Mouse (Mus musculus) layer of hippocampus, postnatal 14 days (tissue): ENCODE measurements around the gene Slc7a9. TPM values are rescaled to one million over a fixed set of nuclear protein-coding genes. Genes with fewer than 3 reads are reported as not detected.

ENCODE experiments used
- total RNA-seq, 2 experiments: library from RNA; stranded (reverse); gene quantifications; 2 replicates each; pipeline ENCODE4 v1.2.3; 2021

Slc7a9 gene
- total RNA-seq, 2 experiments from 2014 or later, result not detected

Other genes starting within 250 kb of the Slc7a9 start
- gene Lrp3, start 233.3 kb upstream of the Slc7a9 start, total RNA-seq, result 10 to 100 TPM; 75.0 to 75.7 TPM
- 10 to 100 TPM; 24.3 to 25.9 TPM for gene Gpatch1, start 130.4 kb upstream of the Slc7a9 start, total RNA-seq
- gene Rhpn2, start 114.6 kb upstream of the Slc7a9 start, total RNA-seq, result 1 to 10 TPM; 2.8 to 3.8 TPM
- gene Faap24, start 52.0 kb upstream of the Slc7a9 start, total RNA-seq, result 1 to 10 TPM; 7.1 to 7.2 TPM
- 10 to 100 TPM; 19.4 to 20.5 TPM for gene Cep89, start 51.8 kb upstream of the Slc7a9 start, total RNA-seq
- gene Tdrd12, start 88.9 kb downstream of the Slc7a9 start, total RNA-seq, result 1 to 10 TPM in 1 of 2 experiments, under 1 TPM in 1; 0.46 to 1.3 TPM
- 10 to 100 TPM; 72.3 to 72.4 TPM for gene Nudt19, start 107.5 kb downstream of the Slc7a9 start, total RNA-seq
- gene Rgs9bp, start 136.8 kb downstream of the Slc7a9 start, total RNA-seq, result under 1 TPM; 0.51 to 0.52 TPM
- 10 to 100 TPM; 42.8 to 46.7 TPM for gene Ankrd27, start 137.4 kb downstream of the Slc7a9 start, total RNA-seq
- gene Pdcd5, start 198.7 kb downstream of the Slc7a9 start, total RNA-seq, result 10 to 100 TPM; 83.5 to 87.2 TPM